Mouse (Mus musculus) liver, postnatal 0 days (tissue): Measurements from ENCODE around the gene Pdlim7. TPM values are rescaled to one million over a fixed set of nuclear protein-coding genes. Genes with fewer than 3 reads are reported as not detected.

Experiments
- ATAC-seq: fragments of 200-750 bp; cut with Nextera tagmentation; 2 replicates; pipeline ENCODE4 v1.8.0; 2017; ENCODE audit warnings: mild to moderate bottlenecking, moderate library complexity
- DNase-seq: peaks from one replicate; pipeline ENCODE4 v3.0.0-alpha.2; 2016
- H3K27ac ChIP-seq: fragments of 300-500 bp; sonication (generic); 2 replicates; pipeline ENCODE4 v1.5.1; 2014; ENCODE audit warnings: antibody characterized with exemption, moderate library complexity, mild to moderate bottlenecking, low read depth
- H3K27me3 ChIP-seq: fragments of 300-500 bp; sonication (generic); 2 replicates; pipeline ENCODE4 v1.6.1; 2014; ENCODE audit warnings: low read length, control low read depth, mixed read lengths; ENCODE audit not compliant: insufficient read depth
- H3K36me3 ChIP-seq: fragments of 300-500 bp; sonication (generic); replicated peaks from 2 replicates; pipeline ENCODE4 v1.6.1; 2014; ENCODE audit warnings: mild to moderate bottlenecking, control low read depth, low read length, moderate library complexity, mixed read lengths; ENCODE audit not compliant: insufficient read depth
- H3K4me1 ChIP-seq: fragments of 300-500 bp; sonication (generic); 2 replicates; pipeline ENCODE4 v1.6.1; 2014; ENCODE audit warnings: antibody characterized with exemption, mild to moderate bottlenecking, control low read depth; ENCODE audit not compliant: insufficient read depth
- H3K4me2 ChIP-seq: fragments of 300-500 bp; sonication (generic); 2 replicates; pipeline ENCODE4 v1.6.1; 2014; ENCODE audit warnings: low read depth, mild to moderate bottlenecking, low read length, moderate library complexity, mixed read lengths
- H3K4me3 ChIP-seq: fragments of 300-500 bp; sonication (generic); 2 replicates; pipeline ENCODE4 v1.5.1; 2014; ENCODE audit warnings: low read depth, low read length
- H3K9ac ChIP-seq: fragments of 300-500 bp; sonication (generic); replicated peaks from 2 replicates; pipeline ENCODE4 v1.6.1; 2014; ENCODE audit warnings: mild to moderate bottlenecking, moderate library complexity
- H3K9me3 ChIP-seq: fragments of 300-500 bp; sonication (generic); 2 replicates; pipeline ENCODE4 v1.6.1; 2016; ENCODE audit warnings: mild to moderate bottlenecking, control low read depth, low read length, mixed read lengths
- CTCF ChIP-seq: sonication (generic); IDR thresholded peaks from 2 replicates; pipeline ENCODE4 v1.5.1; 2016; ENCODE audit warnings: antibody characterized with exemption, low read depth
- EP300 ChIP-seq: IDR thresholded peaks from 2 replicates; pipeline ENCODE4 v1.6.1; 2016; ENCODE audit warnings: antibody characterized with exemption, low read depth, mild to moderate bottlenecking
- WGBS: fragments of 180-500 bp; shearing (Covaris S2); extraction: QIAGEN DNeasy Blood & Tissue Kit; methylation state at CpG from one replicate; pipeline ENCODE4 v1.1.7; 2014; ENCODE audit not compliant: insufficient replicate concordance; 5-methylcytosine and 5-hydroxymethylcytosine counted together
- polyA plus RNA-seq: library from polyadenylated mRNA; unstranded; fragments of >200 nt; fragmentation: Nextera tagmentation; extraction: Ambion mirVana; gene quantifications from 2 replicates; pipeline ENCODE4 v1.2.1, GENCODE M21; 2015

Pdlim7 gene
- polyA plus RNA-seq, 1 experiment from 2014 or later: 17.0 TPM

DNA sequence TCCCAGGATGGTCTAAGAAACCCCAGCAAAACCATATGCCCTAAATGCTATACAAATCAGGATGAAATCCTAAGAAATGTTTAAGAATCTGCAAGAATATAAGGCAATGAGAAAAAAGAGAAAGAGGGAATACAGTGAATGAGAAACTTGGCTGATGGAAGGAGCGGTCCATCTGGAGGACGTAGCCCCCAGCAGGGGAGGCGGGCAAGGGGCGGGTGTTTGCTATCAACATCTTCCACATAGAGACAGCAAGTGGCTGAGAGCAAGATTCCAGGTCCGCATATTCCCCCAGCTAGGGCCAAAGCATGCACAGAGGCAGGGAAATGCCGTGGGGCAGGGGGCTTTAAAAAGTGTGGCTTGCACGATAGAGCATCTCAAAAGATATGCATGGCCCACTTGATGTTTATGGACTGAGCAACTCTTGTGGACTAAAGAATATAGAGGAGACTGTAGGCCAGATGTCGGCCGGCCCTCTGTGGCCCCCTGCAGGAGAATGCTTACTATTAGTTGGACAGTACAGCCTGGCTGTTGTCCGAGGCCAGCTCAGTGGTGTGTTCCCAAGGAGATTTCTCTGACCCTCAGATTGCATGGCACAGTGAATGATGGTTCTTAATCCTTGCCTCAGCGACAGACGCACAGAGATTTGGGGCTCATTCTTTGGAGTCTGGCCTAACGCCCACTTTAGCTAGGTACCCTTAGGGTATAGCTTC, 44.5 kb downstream of the Pdlim7 start:
- H3K9ac ChIP-seq: no peak overlapping the region
- no peaks in the 10 kb centered on the region for H3K9me3 ChIP-seq
- TF ChIP-seq EP300 (no peak), CTCF (peak; percentile 74)
- H3K36me3 ChIP-seq: no peaks in the 10 kb centered on the region
- no peak overlapping the region for H3K4me3 ChIP-seq
- peaks cover 63% of the 10 kb centered on the region for H3K27me3 ChIP-seq
- H3K27ac ChIP-seq: no peak overlapping the region
- ATAC-seq (no peak), DNase-seq (peak; percentile 56)
- no peak overlapping the region for H3K4me2 ChIP-seq
- 47% methylated on average over 13 of the region's 13 CpGs for WGBS
- H3K4me1 ChIP-seq: peaks cover 38% of the 10 kb centered on the region

DNA sequence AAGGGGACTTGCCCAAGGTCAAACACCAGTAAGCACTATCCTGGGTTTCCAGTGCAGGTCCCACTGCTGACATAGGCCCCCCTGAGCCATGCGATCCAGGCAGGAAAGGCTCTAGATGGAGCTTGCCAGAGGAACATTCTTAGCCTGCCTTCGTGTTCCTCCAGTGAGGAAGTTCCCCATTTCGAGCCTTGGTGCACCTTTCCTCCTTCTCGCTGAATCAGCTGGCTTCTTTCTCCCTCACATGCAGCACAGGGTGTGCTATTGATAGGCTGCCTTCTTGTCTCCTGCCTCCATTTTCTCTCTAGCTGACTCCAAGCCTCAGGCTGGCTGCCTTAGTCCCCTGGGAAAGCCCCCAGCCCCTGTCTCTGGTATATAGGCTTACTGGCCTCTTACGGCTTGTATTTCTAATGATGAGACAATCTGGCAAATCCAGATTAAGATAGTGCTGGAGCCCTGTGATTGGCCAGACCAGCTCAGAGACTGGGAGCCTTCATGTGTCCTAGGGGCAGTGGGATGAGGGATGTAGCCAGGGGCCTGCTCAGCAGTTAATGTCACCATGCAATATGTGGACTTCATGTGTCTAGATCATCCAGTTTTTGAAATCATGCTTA, 47.5 kb downstream of the Pdlim7 start:
- Histone ChIP-seq H3K27ac (no peak overlapping the region), H3K4me2 (no peak overlapping the region), H3K4me3 (no peak overlapping the region), H3K9ac (no peak overlapping the region), H3K9me3 (no peaks in the 10 kb centered on the region), H3K36me3 (peaks cover 7% of the 10 kb centered on the region), H3K4me1 (peaks cover 19% of the 10 kb centered on the region), H3K27me3 (peaks cover 37% of the 10 kb centered on the region)
- ATAC-seq (no peak), DNase-seq (no peak)
- TF ChIP-seq CTCF (no peak), EP300 (no peak)
- WGBS: 44% methylated on average over 5 of the region's 5 CpGs

DNA sequence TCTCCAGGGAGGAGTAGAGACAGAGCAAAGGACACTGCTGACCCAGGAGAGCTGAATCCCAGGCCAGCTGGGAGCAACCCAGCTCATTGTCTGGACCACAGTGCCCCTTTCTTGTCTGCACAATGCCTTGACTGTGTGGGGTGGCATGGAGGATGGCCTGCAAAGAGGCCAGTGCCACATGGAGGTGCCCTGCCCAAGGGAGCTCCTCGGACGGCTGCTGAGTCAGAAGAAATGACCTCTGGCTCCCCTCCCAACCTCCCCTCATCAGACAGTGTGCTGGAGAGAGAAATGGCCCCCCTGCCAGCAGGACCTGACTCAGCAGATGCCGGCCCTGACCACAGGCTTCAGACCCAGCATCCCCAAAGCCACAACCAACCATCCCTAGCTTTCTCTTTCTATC, 48.3 kb downstream of the Pdlim7 start:
- no peak overlapping the region for H3K4me2 ChIP-seq
- no peak overlapping the region for H3K4me3 ChIP-seq
- peaks cover 11% of the 10 kb centered on the region for H3K36me3 ChIP-seq
- no peak for DNase-seq
- peaks cover 30% of the 10 kb centered on the region for H3K27me3 ChIP-seq
- 17% methylated on average over 3 of the region's 3 CpGs for WGBS
- ATAC-seq: no peak
- H3K4me1 ChIP-seq: peaks cover 18% of the 10 kb centered on the region
- H3K9me3 ChIP-seq: no peaks in the 10 kb centered on the region
- no peak overlapping the region for H3K9ac ChIP-seq
- no peak overlapping the region for H3K27ac ChIP-seq
- no peak for TF ChIP-seq EP300
- TF ChIP-seq CTCF: no peak

DNA sequence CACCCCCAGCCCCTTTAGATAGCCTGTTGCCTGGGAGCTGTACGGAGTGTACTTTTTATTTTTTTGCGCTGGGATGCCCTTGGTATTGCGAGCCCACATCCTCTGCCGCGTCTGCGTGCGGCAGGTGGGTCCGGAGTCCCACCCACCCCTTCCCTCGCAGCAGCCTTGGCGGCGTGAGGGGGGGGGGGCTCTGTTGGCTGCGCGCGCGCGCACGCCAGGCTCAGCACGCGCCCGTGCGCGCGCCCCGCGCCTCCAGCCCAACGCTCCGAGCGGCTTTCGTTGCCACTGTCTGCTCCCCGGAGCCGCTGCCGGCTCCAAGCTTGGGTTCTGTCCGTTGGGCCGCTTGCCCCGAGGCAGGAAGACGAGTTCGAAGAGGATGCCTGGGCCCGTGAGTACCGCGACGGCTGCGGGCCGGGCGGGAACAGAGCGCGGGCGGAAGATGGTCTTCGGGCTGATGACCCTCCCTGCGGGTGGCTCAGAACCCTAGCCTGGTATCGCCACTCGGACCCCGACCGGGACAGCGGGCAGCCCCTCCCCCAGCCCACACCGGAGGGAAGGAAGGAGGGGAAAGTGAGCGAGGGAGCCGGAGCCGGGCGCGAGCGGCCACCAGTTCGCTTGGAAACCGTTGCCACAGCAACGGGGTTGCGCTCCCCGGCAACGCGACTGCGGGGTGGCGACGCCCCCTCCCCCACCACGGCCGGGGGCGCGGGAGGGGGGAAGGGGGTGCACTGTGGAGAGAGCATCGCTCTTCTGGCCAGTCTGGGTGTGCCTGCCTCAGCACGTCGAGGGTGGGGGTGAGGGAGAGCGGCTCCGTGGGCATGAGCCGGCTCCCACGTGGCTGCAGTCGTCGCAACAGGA, 49.2 kb downstream of the Pdlim7 start, which contains the start of gene Prr7:
TSS of gene Prr7 (plus strand) at position 241 of the 858 bp plus-strand sequence.
- Histone ChIP-seq H3K36me3 (peaks cover 21% of the 10 kb centered on the region), H3K9ac (peak within 1 kb of the TSS; percentile 48), H3K9me3 (no peaks in the 10 kb centered on the region), H3K4me3 (peak within 1 kb of the TSS; percentile 50), H3K4me2 (peak within 1 kb of the TSS; percentile 84), H3K4me1 (peaks cover 18% of the 10 kb centered on the region), H3K27ac (no peak within 1 kb of the TSS), H3K27me3 (peaks cover 27% of the 10 kb centered on the region)
- under 1% methylated on average over 76 of the region's 84 CpGs for WGBS
- no peak for TF ChIP-seq CTCF
- TF ChIP-seq EP300: no peak
- ATAC-seq (peak; percentile 40; the same call in 1 of the 2 replicates), DNase-seq (peak; percentile 35)

DNA sequence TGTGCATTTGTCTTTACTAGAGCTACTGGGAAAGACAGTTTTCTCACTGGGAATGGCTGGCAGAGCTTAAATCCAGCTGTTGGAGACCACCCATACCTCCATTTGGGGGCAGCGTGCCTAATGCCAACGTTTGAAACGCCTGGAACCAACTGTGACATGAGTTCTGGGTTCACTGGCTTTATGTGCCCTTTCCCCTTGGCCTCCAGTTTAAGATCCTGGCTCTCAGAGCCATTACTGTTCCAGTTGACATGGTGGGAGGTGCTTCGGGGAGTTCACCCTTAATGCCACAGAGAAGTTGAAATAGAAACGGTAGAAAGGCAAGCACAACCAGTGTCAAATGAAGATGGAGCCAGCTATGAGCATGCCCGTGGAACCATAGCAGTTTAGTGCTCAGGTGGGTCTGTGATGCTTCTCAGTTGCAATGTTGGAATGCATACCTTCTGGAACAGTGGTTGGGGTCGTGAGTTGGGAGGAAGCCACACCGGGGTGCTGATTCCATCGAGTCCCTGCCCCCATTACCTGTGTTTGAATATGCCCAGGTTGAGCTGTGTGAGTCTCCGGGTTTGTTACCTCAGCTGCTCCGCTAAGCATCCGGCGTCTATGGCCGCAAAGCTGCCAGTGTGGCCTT, 50.0 kb downstream of the Pdlim7 start:
- Histone ChIP-seq H3K4me2 (peak overlapping the region; percentile 84), H3K27ac (no peak overlapping the region), H3K9me3 (no peaks in the 10 kb centered on the region), H3K4me3 (peak overlapping the region; percentile 50), H3K27me3 (peaks cover 27% of the 10 kb centered on the region), H3K4me1 (peaks cover 18% of the 10 kb centered on the region), H3K36me3 (peaks cover 28% of the 10 kb centered on the region), H3K9ac (no peak overlapping the region)
- TF ChIP-seq EP300 (no peak), CTCF (no peak)
- ATAC-seq (no peak), DNase-seq (no peak)
- WGBS: 18% methylated on average over 14 of the region's 14 CpGs

DNA sequence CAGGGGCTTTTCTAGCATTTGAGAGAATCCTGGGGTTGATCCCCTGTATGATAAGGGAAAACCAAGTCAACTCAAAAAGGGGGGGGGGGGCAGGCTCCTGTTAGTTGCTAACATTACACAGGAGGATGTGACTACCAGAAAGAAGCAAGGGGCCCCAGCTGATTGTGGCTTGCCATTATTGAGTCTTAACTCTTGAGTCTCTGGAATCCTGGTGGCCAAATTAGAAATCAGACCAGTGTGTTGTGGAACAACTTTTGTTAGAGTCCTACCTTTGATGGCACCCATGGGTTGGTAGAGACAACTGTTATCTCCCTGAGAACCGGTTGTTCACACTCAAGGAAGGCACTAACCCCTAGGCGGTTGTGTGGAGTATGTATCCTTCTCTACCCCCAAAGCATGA, 50.5 kb downstream of the Pdlim7 start:
- H3K4me2 ChIP-seq: no peak overlapping the region
- TF ChIP-seq CTCF (no peak), EP300 (no peak)
- H3K9me3 ChIP-seq: no peaks in the 10 kb centered on the region
- peaks cover 33% of the 10 kb centered on the region for H3K36me3 ChIP-seq
- ATAC-seq (no peak), DNase-seq (no peak)
- H3K4me3 ChIP-seq: no peak overlapping the region
- H3K4me1 ChIP-seq: peaks cover 18% of the 10 kb centered on the region
- H3K27ac ChIP-seq: no peak overlapping the region
- no peak overlapping the region for H3K9ac ChIP-seq
- WGBS: 42% methylated on average over 2 of the region's 2 CpGs
- peaks cover 27% of the 10 kb centered on the region for H3K27me3 ChIP-seq
